Mouse (Mus musculus) liver, embryonic 14.5 days (tissue): ENCODE measurements around the gene Rbms2. TPM values are rescaled to one million over a fixed set of nuclear protein-coding genes. Genes with fewer than 3 reads are reported as not detected.

Source experiments
- ATAC-seq: fragments of 200-750 bp; cut with Nextera tagmentation; 2 replicates; pipeline ENCODE4 v1.8.0; 2017; ENCODE audit warnings: moderate number of reproducible peaks, mild to moderate bottlenecking, moderate library complexity; ENCODE audit not compliant: insufficient read depth
- DNase-seq, 3 experiments: peaks; one replicate each; pipeline ENCODE4 v3.0.0-alpha.2; 2012 to 2013; ENCODE audit warnings: low read depth in 3 of 3, low spot score in 3 of 3
- H3K27ac ChIP-seq: fragments of 300-500 bp; sonication (generic); 2 replicates; pipeline ENCODE4 v1.5.1; 2014; ENCODE audit warnings: moderate library complexity, mild to moderate bottlenecking, control low read depth, inconsistent platforms
- H3K27me3 ChIP-seq: fragments of 300-500 bp; sonication (generic); 2 replicates; pipeline ENCODE4 v1.6.1; 2014; ENCODE audit warnings: mild to moderate bottlenecking, low read length, moderate library complexity; ENCODE audit not compliant: control insufficient read depth, insufficient read depth
- H3K36me3 ChIP-seq: fragments of 300-500 bp; sonication (generic); replicated peaks from 2 replicates; pipeline ENCODE4 v1.6.1; 2014; ENCODE audit warnings: low read depth; ENCODE audit not compliant: control insufficient read depth, insufficient read depth
- H3K4me1 ChIP-seq, 2 experiments: fragments of 200-500 bp in 1 of 2; fragments of 300-500 bp in 1 of 2; sonication (generic) in 1 of 2; replicated peaks; 2 replicates each; pipeline ENCODE4 v1.6.1; 2012 to 2014; ENCODE audit warnings: antibody characterized with exemption in 1 of 2, inconsistent platforms in 1 of 2, low read length in 1 of 2; ENCODE audit not compliant: control insufficient read depth in 2 of 2, insufficient read depth in 2 of 2
- H3K4me2 ChIP-seq: fragments of 300-500 bp; sonication (generic); 2 replicates; pipeline ENCODE4 v1.6.1; 2014; ENCODE audit warnings: low read depth, mild to moderate bottlenecking, control low read depth, moderate library complexity
- H3K4me3 ChIP-seq, 2 experiments: fragments of 200-500 bp in 1 of 2; fragments of 300-500 bp in 1 of 2; sonication (generic) in 1 of 2; 2 replicates each; pipeline ENCODE4 v1.5.1; 2012 to 2014; ENCODE audit warnings: low read depth in 2 of 2, low read length in 2 of 2, mild to moderate bottlenecking in 2 of 2, control low read depth in 1 of 2, inconsistent platforms in 1 of 2, moderate library complexity in 1 of 2; ENCODE audit not compliant: insufficient read depth in 1 of 2
- H3K9ac ChIP-seq: fragments of 300-500 bp; sonication (generic); replicated peaks from 2 replicates; pipeline ENCODE4 v1.6.1; 2014; ENCODE audit warnings: mild to moderate bottlenecking, control low read depth, moderate library complexity
- H3K9me3 ChIP-seq: fragments of 300-500 bp; sonication (generic); 2 replicates; pipeline ENCODE4 v1.6.1; 2016; ENCODE audit warnings: low read length, mixed read lengths; ENCODE audit not compliant: control insufficient read depth
- CTCF ChIP-seq: IDR thresholded peaks from 2 replicates; pipeline ENCODE4 v1.5.1; 2016; ENCODE audit warnings: antibody characterized with exemption, low read depth, control low read depth
- EP300 ChIP-seq: IDR thresholded peaks from 2 replicates; pipeline ENCODE4 v1.6.1; 2016; ENCODE audit warnings: antibody characterized with exemption, low read depth
- WGBS: fragments of 180-500 bp; shearing (Covaris S2); extraction: QIAGEN DNeasy Blood & Tissue Kit; methylation state at CpG from one replicate; pipeline ENCODE4 v1.1.7; 2014; ENCODE audit not compliant: insufficient replicate concordance; 5-methylcytosine and 5-hydroxymethylcytosine counted together
- microRNA counts: library from miRNA; unstranded; fragments of <30 nt; microRNA quantifications from one replicate; lab custom pipeline; 2016
- microRNA-seq: library from miRNA; unstranded; fragments of <30 nt; microRNA quantifications from one replicate; pipeline ENCODE4, GENCODE M21; 2016
- polyA plus RNA-seq, 2 experiments: library from polyadenylated mRNA; depleted of rRNA in 1 of 2; stranded (reverse) in 1 of 2; unstranded in 1 of 2; fragments of >200 nt; fragmentation: Nextera tagmentation in 1 of 2; extraction: Ambion mirVana in 1 of 2; gene quantifications; 2 replicates each; pipeline versions ENCODE4 v1.2.1 to v1.2.3; 2012 to 2014

Gene Rbms2
- polyA plus RNA-seq, 2 experiments, result 4.5 to 9.5 TPM

GRCm38 (mm10) chr10:128081807-128082476 lies 98.2 kb downstream of the Rbms2 start:
- ATAC-seq, result no peak
- Histone ChIP-seq H3K9ac (peak overlapping the region; percentile 72), H3K27ac (peak overlapping the region; percentile 11; the same call in 1 of the 2 replicates), H3K9me3 (no peaks in the 10 kb centered on the region), H3K36me3 (peaks cover 27% of the 10 kb centered on the region), H3K4me3 (peak overlapping the region; percentile 74 to 91), H3K4me1 (peaks cover 9 to 14% of the 10 kb centered on the region in 2 experiments), H3K27me3 (no peaks in the 10 kb centered on the region), H3K4me2 (peak overlapping the region; percentile 81)
- TF ChIP-seq CTCF (no peak), EP300 (no peak)
- no peak for DNase-seq
- 30% methylated on average over 6 of the region's 6 CpGs for WGBS

MicroRNAs encoded within 50 kb of the gene (microRNA counts, 519-probe panel; counts per million panel counts)
- 69.9 counts per million for microRNA mmu-miR-677 (lab: Ali Mortazavi, UCI)

Small RNA genes lying within 50 kb of the gene (microRNA-seq; reads per million reads assigned to microRNA genes)
- 64.7 reads per million, percentile 43 among the genes with 10 or more reads in this experiment for gene Mir677

Other genes with a start within 250 kb of the Rbms2 start
- gene Hsd17b6, start 172.7 kb downstream of the Rbms2 start, polyA plus RNA-seq (2012; rRNA removed), result not detected in 2 replicates
- not detected in 2 replicates for gene Hsd17b6, start 172.7 kb downstream of the Rbms2 start, polyA plus RNA-seq (2014; fragmentation: Nextera tagmentation; extraction: Ambion mirVana)
- gene Prim1, start 165.1 kb downstream of the Rbms2 start, polyA plus RNA-seq (2012; rRNA removed), result 26.3 and 42.0 TPM in 2 replicates
- gene Prim1, start 165.1 kb downstream of the Rbms2 start, polyA plus RNA-seq (2014; fragmentation: Nextera tagmentation; extraction: Ambion mirVana), result 78.2 and 84.1 TPM in 2 replicates
- gene Naca, start 144.7 kb downstream of the Rbms2 start, polyA plus RNA-seq (2012; rRNA removed), result 160 and 272 TPM in 2 replicates
- gene Naca, start 144.7 kb downstream of the Rbms2 start, polyA plus RNA-seq (2014; fragmentation: Nextera tagmentation; extraction: Ambion mirVana), result 519 and 530 TPM in 2 replicates
- gene Ptges3, start 121.3 kb downstream of the Rbms2 start, polyA plus RNA-seq (2012; rRNA removed), result 20.9 and 40.1 TPM in 2 replicates
- 233 and 244 TPM in 2 replicates for gene Ptges3, start 121.3 kb downstream of the Rbms2 start, polyA plus RNA-seq (2014; fragmentation: Nextera tagmentation; extraction: Ambion mirVana)
- 910 and 999 TPM in 2 replicates for gene Atp5b, start 97.0 kb downstream of the Rbms2 start, polyA plus RNA-seq (2012; rRNA removed)
- gene Atp5b, start 97.0 kb downstream of the Rbms2 start, polyA plus RNA-seq (2014; fragmentation: Nextera tagmentation; extraction: Ambion mirVana), result 1,823 and 1,877 TPM in 2 replicates
- gene Baz2a, start 88.7 kb downstream of the Rbms2 start, polyA plus RNA-seq (2012; rRNA removed), result 9.5 TPM in 2 replicates
- 9.1 and 10.3 TPM in 2 replicates for gene Baz2a, start 88.7 kb downstream of the Rbms2 start, polyA plus RNA-seq (2014; fragmentation: Nextera tagmentation; extraction: Ambion mirVana)
- gene Gls2, start 14.2 kb upstream of the Rbms2 start, polyA plus RNA-seq (2012; rRNA removed), result 4.2 and 5.5 TPM in 2 replicates
- 3.7 and 4.4 TPM in 2 replicates for gene Gls2, start 14.2 kb upstream of the Rbms2 start, polyA plus RNA-seq (2014; fragmentation: Nextera tagmentation; extraction: Ambion mirVana)
- gene Spryd4, start 31.5 kb upstream of the Rbms2 start, polyA plus RNA-seq (2012; rRNA removed), result 12.9 and 14.2 TPM in 2 replicates
- gene Spryd4, start 31.5 kb upstream of the Rbms2 start, polyA plus RNA-seq (2014; fragmentation: Nextera tagmentation; extraction: Ambion mirVana), result 20.8 and 21.4 TPM in 2 replicates
- gene Mip, start 45.5 kb upstream of the Rbms2 start, polyA plus RNA-seq (2012; rRNA removed), result 0.02 TPM in 2 replicates
- gene Mip, start 45.5 kb upstream of the Rbms2 start, polyA plus RNA-seq (2014; fragmentation: Nextera tagmentation; extraction: Ambion mirVana), result not detected in 2 replicates
- gene Timeless, start 51.8 kb upstream of the Rbms2 start, polyA plus RNA-seq (2012; rRNA removed), result 8.1 and 12.9 TPM in 2 replicates
- 23.3 and 23.4 TPM in 2 replicates for gene Timeless, start 51.8 kb upstream of the Rbms2 start, polyA plus RNA-seq (2014; fragmentation: Nextera tagmentation; extraction: Ambion mirVana)
- 0.73 and 1.1 TPM in 2 replicates for gene Apon, start 73.8 kb upstream of the Rbms2 start, polyA plus RNA-seq (2012; rRNA removed)
- 0.52 and 0.58 TPM in 2 replicates for gene Apon, start 73.8 kb upstream of the Rbms2 start, polyA plus RNA-seq (2014; fragmentation: Nextera tagmentation; extraction: Ambion mirVana)
- 54.1 and 61.3 TPM in 2 replicates for gene Apof, start 88.4 kb upstream of the Rbms2 start, polyA plus RNA-seq (2012; rRNA removed)
- 73.7 and 74.1 TPM in 2 replicates for gene Apof, start 88.4 kb upstream of the Rbms2 start, polyA plus RNA-seq (2014; fragmentation: Nextera tagmentation; extraction: Ambion mirVana)
- gene Stat2, start 90.3 kb upstream of the Rbms2 start, polyA plus RNA-seq (2012; rRNA removed), result 5.9 and 6.4 TPM in 2 replicates
- gene Stat2, start 90.3 kb upstream of the Rbms2 start, polyA plus RNA-seq (2014; fragmentation: Nextera tagmentation; extraction: Ambion mirVana), result 4.2 and 5.4 TPM in 2 replicates
- 0.06 and 0.08 TPM in 2 replicates for gene Il23a, start 118.5 kb upstream of the Rbms2 start, polyA plus RNA-seq (2012; rRNA removed)
- gene Il23a, start 118.5 kb upstream of the Rbms2 start, polyA plus RNA-seq (2014; fragmentation: Nextera tagmentation; extraction: Ambion mirVana), result not detected in 2 replicates
- 11.5 and 13.3 TPM in 2 replicates for gene Pan2, start 123.0 kb upstream of the Rbms2 start, polyA plus RNA-seq (2012; rRNA removed)
- 10.1 and 11.5 TPM in 2 replicates for gene Pan2, start 123.0 kb upstream of the Rbms2 start, polyA plus RNA-seq (2014; fragmentation: Nextera tagmentation; extraction: Ambion mirVana)
- 23.8 and 38.8 TPM in 2 replicates for gene Cnpy2, start 142.2 kb upstream of the Rbms2 start, polyA plus RNA-seq (2012; rRNA removed)
- gene Cnpy2, start 142.2 kb upstream of the Rbms2 start, polyA plus RNA-seq (2014; fragmentation: Nextera tagmentation; extraction: Ambion mirVana), result 92.7 and 98.3 TPM in 2 replicates
- 71.6 and 80.5 TPM in 2 replicates for gene Cs, start 157.4 kb upstream of the Rbms2 start, polyA plus RNA-seq (2012; rRNA removed)
- 117 and 126 TPM in 2 replicates for gene Cs, start 157.4 kb upstream of the Rbms2 start, polyA plus RNA-seq (2014; fragmentation: Nextera tagmentation; extraction: Ambion mirVana)
- gene Coq10a, start 188.7 kb upstream of the Rbms2 start, polyA plus RNA-seq (2012; rRNA removed), result 6.5 and 7.7 TPM in 2 replicates
- gene Coq10a, start 188.7 kb upstream of the Rbms2 start, polyA plus RNA-seq (2014; fragmentation: Nextera tagmentation; extraction: Ambion mirVana), result 4.7 and 5.0 TPM in 2 replicates
- gene Ankrd52, start 196.8 kb upstream of the Rbms2 start, polyA plus RNA-seq (2012; rRNA removed), result 7.4 and 7.7 TPM in 2 replicates
- gene Ankrd52, start 196.8 kb upstream of the Rbms2 start, polyA plus RNA-seq (2014; fragmentation: Nextera tagmentation; extraction: Ambion mirVana), result 4.3 and 5.5 TPM in 2 replicates
- gene Slc39a5, start 220.9 kb upstream of the Rbms2 start, polyA plus RNA-seq (2012; rRNA removed), result 33.0 and 40.8 TPM in 2 replicates
- 37.6 and 40.7 TPM in 2 replicates for gene Slc39a5, start 220.9 kb upstream of the Rbms2 start, polyA plus RNA-seq (2014; fragmentation: Nextera tagmentation; extraction: Ambion mirVana)
- 24.2 and 25.4 TPM in 2 replicates for gene Nabp2, start 231.2 kb upstream of the Rbms2 start, polyA plus RNA-seq (2012; rRNA removed)
- gene Nabp2, start 231.2 kb upstream of the Rbms2 start, polyA plus RNA-seq (2014; fragmentation: Nextera tagmentation; extraction: Ambion mirVana), result 45.4 and 48.7 TPM in 2 replicates
- 5.0 and 5.9 TPM in 2 replicates for gene Rnf41, start 231.4 kb upstream of the Rbms2 start, polyA plus RNA-seq (2012; rRNA removed)
- 4.8 and 6.2 TPM in 2 replicates for gene Rnf41, start 231.4 kb upstream of the Rbms2 start, polyA plus RNA-seq (2014; fragmentation: Nextera tagmentation; extraction: Ambion mirVana)